ENCODE assay signal across 11 mouse cellular contexts in genomic region chr1:91240685-91241084, GRCm38 (mm10). TPM values are rescaled to one million over a fixed set of nuclear protein-coding genes. Genes with fewer than 3 reads are reported as not detected.
A peak's percentile ranks its signal among the peaks of the same experiment; 100 is the strongest.
DNase-seq lines count a peak whose midpoint lies in the region; ATAC-seq and TF ChIP-seq lines count a peak whose summit lies in the region.
"Had no signal": no experiment of that assay in that cellular context is flagged by ENCODE, and none has a peak within 500 bp of the region (broad histone marks: within the 10 kb centered on the region; RNA-seq: fewer than 3 reads in every experiment).

No protein-coding gene starts in this region.

- WGBS in lung, adult 2 months = 50% methylated on average over 1 of the region's 1 CpGs

- H3K4me3 ChIP-seq in lung, adult 2 months (replicated peaks; ENCODE audit: extremely low read depth, low read depth, low read length) = no peak overlapping the region
- H3K4me3 ChIP-seq: hindbrain, embryonic 12.5 days; neural tube, embryonic 12.5 days had no signal

- H3K4me1 ChIP-seq in lung, adult 2 months (ENCODE audit: control insufficient read depth, insufficient read depth, low read length) = no peaks in the 10 kb centered on the region
- H3K4me1 ChIP-seq: hindbrain, embryonic 12.5 days; neural tube, embryonic 12.5 days had no signal

- TF ChIP-seq POLR2A in lung, adult 2 months (IDR thresholded peaks at IDR 0.05; ENCODE audit: borderline replicate concordance, extremely low read depth, low read depth, low read length) = no peak

- peak; percentile 70 for ATAC-seq in megakaryocyte-erythroid progenitor cell, adult 5-6 weeks (replicated peaks; ENCODE audit: low FRiP score, low TSS enrichment, poor library complexity, severe bottlenecking)

- intact Hi-C loops in gastrocnemius, postnatal 36 days (cut with DNase I) = no loop called here

- DNase-seq in lung, adult 2 months = peak; percentile 51
- no peak for DNase-seq in lung, postnatal 4 days
- DNase-seq in adrenal gland, adult 2 months = peak; percentile 83
- peak; percentile 31 for DNase-seq in induced T-regulatory cell, adult 2 months (ENCODE audit: low read depth)
- no peak for DNase-seq in gastrocnemius, postnatal 25 days
- DNase-seq in gastrocnemius, postnatal 36 days = no peak
- DNase-seq: cerebellum, postnatal 25 days; left cerebral cortex, postnatal 4 days had no signal

- TF ChIP-seq CTCF in lung, adult 2 months (IDR thresholded peaks at IDR 0.05; ENCODE audit: insufficient read depth, low read length) = no peak

RNA-seq across cellular contexts. Expression of gene Ube2f, which starts 9.4 kb away (rescaled TPM):
- polyA plus RNA-seq in lung, adult 2 months (2012; rRNA removed) = 21.7 and 29.8 TPM in 2 replicates
- 100 to 1,000 TPM in 1 of 2 experiments, 10 to 100 TPM in 1; 64.8 to 109 TPM for total RNA-seq in adrenal gland, adult 2 months (2021)
- polyA plus RNA-seq in adrenal gland, adult 2 months (2012; rRNA removed) = 11.7 and 13.9 TPM in 2 replicates
- total RNA-seq in megakaryocyte-erythroid progenitor cell, adult 5-6 weeks (2014; fragmentation: Nextera tagmentation) = 69.5 and 73.1 TPM in 2 replicates
- total RNA-seq in megakaryocyte-erythroid progenitor cell, adult 5-6 weeks (2017) = 44.1 and 62.4 TPM in 2 replicates
- 10 to 100 TPM; 58.9 to 66.0 TPM for total RNA-seq in gastrocnemius, postnatal 25 days (2021)
- 10 to 100 TPM; 56.1 to 58.7 TPM for total RNA-seq in gastrocnemius, postnatal 36 days (2021)

RNA-seq across cellular contexts. Expression of gene Scly, which starts 57.5 kb away (rescaled TPM):
- 23.7 and 26.6 TPM in 2 replicates for polyA plus RNA-seq in lung, adult 2 months (2012; rRNA removed)
- total RNA-seq in adrenal gland, adult 2 months (2021) = 10 to 100 TPM; 22.9 to 28.4 TPM
- 15.1 and 20.7 TPM in 2 replicates for polyA plus RNA-seq in adrenal gland, adult 2 months (2012; rRNA removed)
- 64.1 and 65.3 TPM in 2 replicates for total RNA-seq in megakaryocyte-erythroid progenitor cell, adult 5-6 weeks (2014; fragmentation: Nextera tagmentation)
- total RNA-seq in megakaryocyte-erythroid progenitor cell, adult 5-6 weeks (2017) = 31.7 and 40.4 TPM in 2 replicates
- total RNA-seq in gastrocnemius, postnatal 25 days (2021) = 10 to 100 TPM in 1 of 2 experiments, 1 to 10 TPM in 1; 9.8 to 13.9 TPM
- 10 to 100 TPM in 1 of 2 experiments, 1 to 10 TPM in 1; 9.4 to 12.1 TPM for total RNA-seq in gastrocnemius, postnatal 36 days (2021)

Comparison
In these comparisons a context has a peak if more than half of its experiments do, and no peak if none do; other contexts are left out.
1. DNase-seq: peak in lung, adult 2 months (single experiment), adrenal gland, adult 2 months (single experiment) and induced T-regulatory cell, adult 2 months (single experiment); none in lung, postnatal 4 days (0 of 2), gastrocnemius, postnatal 25 days (single experiment) and gastrocnemius, postnatal 36 days (0 of 2).